Comparison of ENCODE assay signal across 29 mouse cellular contexts in the genomic region with DNA sequence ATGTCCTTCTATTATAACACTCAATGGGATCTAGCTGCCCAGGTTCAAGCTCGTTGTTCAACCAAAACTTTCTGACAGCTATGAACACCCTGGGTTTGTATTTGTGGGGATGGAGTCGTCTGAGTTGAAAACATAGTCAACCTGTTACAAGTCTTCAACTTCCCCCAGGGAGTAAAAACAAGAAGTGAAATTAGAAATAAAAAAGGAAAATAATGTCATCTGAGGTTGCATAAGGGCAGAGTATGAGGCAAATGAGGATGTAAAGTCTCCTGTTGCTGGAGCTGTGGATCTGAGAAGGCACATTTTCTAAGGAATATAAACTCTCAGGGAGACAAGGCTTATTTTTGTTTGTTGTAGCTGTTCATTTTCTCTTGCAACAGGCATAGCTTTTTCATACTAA. TPM values are rescaled to one million over a fixed set of nuclear protein-coding genes. Genes with fewer than 3 reads are reported as not detected.
"Had no signal": no experiment of that assay in that cellular context is flagged by ENCODE, and none has a peak within 500 bp of the region (broad histone marks: within the 10 kb centered on the region; RNA-seq: fewer than 3 reads in every experiment).

No protein-coding gene starts in this region.

- H3K4me3 ChIP-seq: gastrocnemius, adult 2 months; heart, embryonic 10.5 days; heart, embryonic 12.5 days; hindbrain, embryonic 10.5 days; hindbrain, embryonic 12.5 days; intestine, embryonic 15.5 days; limb, embryonic 10.5 days; limb, embryonic 12.5 days; liver, embryonic 13.5 days; liver, embryonic 15.5 days had no signal

- DNase-seq: gastrocnemius, adult 2 months; gastrocnemius, postnatal 14 days; gastrocnemius, postnatal 36 days; heart, adult 18-20 months; heart, postnatal 10 days; heart, postnatal 4 days; kidney, adult 18-20 months; kidney, adult 8-10 months; kidney, postnatal 10 days; kidney, postnatal 25 days; layer of hippocampus, adult 9-11 months; layer of hippocampus, postnatal 36 days; liver, embryonic 13.5 days had no signal

- H3K4me1 ChIP-seq: heart, embryonic 10.5 days; heart, embryonic 12.5 days; hindbrain, embryonic 10.5 days; hindbrain, embryonic 12.5 days; intestine, embryonic 15.5 days; limb, embryonic 10.5 days; limb, embryonic 12.5 days; liver, embryonic 13.5 days; liver, embryonic 15.5 days had no signal

- ATAC-seq: hindbrain, embryonic 16.5 days; inflammation-experienced regulatory T-cells, adult 6 months; intestine, embryonic 15.5 days; intestine, postnatal 0 days had no signal

- H3K27me3 ChIP-seq: heart, embryonic 12.5 days; hindbrain, embryonic 12.5 days; intestine, embryonic 15.5 days; limb, embryonic 12.5 days; liver, embryonic 13.5 days; liver, embryonic 15.5 days had no signal

- H3K9ac ChIP-seq: heart, embryonic 12.5 days; hindbrain, embryonic 12.5 days; hindbrain, embryonic 14.5 days; intestine, embryonic 15.5 days; limb, embryonic 12.5 days; liver, embryonic 13.5 days; liver, embryonic 15.5 days had no signal

- H3K27ac ChIP-seq: gastrocnemius, adult 2 months; heart, embryonic 10.5 days; hindbrain, embryonic 10.5 days; hindbrain, embryonic 12.5 days; hindbrain, embryonic 14.5 days; intestine, embryonic 15.5 days; limb, embryonic 10.5 days; limb, embryonic 12.5 days; liver, embryonic 13.5 days; liver, embryonic 15.5 days had no signal

- H3K9me3 ChIP-seq: heart, embryonic 10.5 days; heart, embryonic 12.5 days; hindbrain, embryonic 10.5 days; hindbrain, embryonic 12.5 days; intestine, embryonic 15.5 days; limb, embryonic 10.5 days; limb, embryonic 12.5 days; liver, embryonic 15.5 days had no signal

- H3K36me3 ChIP-seq: heart, embryonic 10.5 days; heart, embryonic 12.5 days; hindbrain, embryonic 10.5 days; hindbrain, embryonic 12.5 days; intestine, embryonic 15.5 days; limb, embryonic 10.5 days; limb, embryonic 12.5 days; liver, embryonic 13.5 days; liver, embryonic 15.5 days had no signal

- H3K4me2 ChIP-seq: heart, embryonic 12.5 days; hindbrain, embryonic 12.5 days; hindbrain, embryonic 14.5 days; intestine, embryonic 15.5 days; limb, embryonic 12.5 days; liver, embryonic 11.5 days; liver, embryonic 13.5 days; liver, embryonic 15.5 days had no signal

RNA-seq across cellular contexts. Expression of a gene that starts 17.9 kb away (rescaled TPM):
- total RNA-seq: gastrocnemius, adult 2 months; gastrocnemius, postnatal 36 days; heart, adult 18-20 months; heart, adult 8-10 months; heart, postnatal 10 days; heart, postnatal 25 days; heart, postnatal 4 days had no signal
- polyA plus RNA-seq: heart, embryonic 12.5 days; inflammation-experienced regulatory T-cells, adult 6 months; kidney, embryonic 14.5 days; limb, embryonic 10.5 days; liver, embryonic 11.5 days; liver, embryonic 15.5 days had no signal
